Mouse (Mus musculus): ENCODE data around the gene Pde4a.
"Not testable (repeated sequence)": the region's sequence is repeated elsewhere in the genome, so short reads cannot be mapped to it uniquely, and the experiment has no call there.

Pde4a gene

DNA sequence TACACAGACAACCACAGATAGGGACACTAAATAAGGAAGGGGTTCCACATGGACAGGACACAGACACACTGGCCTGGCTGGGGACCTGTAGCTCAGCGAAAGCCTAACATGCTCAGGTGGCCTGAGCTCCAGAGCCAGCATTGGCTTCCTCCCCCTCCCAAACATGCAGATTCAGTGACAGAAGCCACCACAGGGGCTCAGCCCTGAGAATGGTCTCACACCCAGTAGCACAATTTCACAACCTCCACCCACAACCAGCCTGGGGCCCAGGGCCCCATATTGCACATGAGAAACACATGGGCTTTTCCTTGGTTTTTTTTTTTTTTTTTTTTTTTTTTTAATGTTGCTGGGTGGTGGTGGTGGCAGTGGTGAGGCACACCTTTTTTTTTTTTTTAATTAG lies 80.8 kb downstream of the Pde4a start:
- DNase-seq, result no peak

DNA sequence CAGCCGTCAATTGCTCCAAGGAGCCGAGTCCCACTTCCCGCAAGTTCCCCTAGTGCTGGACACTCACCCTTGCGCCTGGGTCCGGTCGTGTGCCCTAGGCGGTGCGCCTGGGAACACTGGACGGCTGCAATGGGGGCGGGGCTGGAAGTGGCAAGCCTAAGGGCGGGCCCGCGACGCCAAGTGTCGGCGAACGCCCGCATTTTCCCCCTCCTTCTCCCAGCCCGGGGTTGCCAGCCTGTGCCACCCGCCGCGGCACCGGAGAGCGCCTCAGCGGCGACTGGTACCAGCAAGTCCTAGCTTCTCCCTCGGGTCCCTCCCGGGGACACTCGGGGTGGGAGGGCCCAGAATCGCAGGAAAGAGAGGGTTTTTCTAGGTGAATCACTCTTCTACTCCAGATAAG lies 82.8 kb downstream of the Pde4a start, which contains the start of gene S1pr5:
TSS of gene S1pr5 (minus strand) at position 118 of the 400 bp plus-strand sequence.
- no peak for DNase-seq

DNA sequence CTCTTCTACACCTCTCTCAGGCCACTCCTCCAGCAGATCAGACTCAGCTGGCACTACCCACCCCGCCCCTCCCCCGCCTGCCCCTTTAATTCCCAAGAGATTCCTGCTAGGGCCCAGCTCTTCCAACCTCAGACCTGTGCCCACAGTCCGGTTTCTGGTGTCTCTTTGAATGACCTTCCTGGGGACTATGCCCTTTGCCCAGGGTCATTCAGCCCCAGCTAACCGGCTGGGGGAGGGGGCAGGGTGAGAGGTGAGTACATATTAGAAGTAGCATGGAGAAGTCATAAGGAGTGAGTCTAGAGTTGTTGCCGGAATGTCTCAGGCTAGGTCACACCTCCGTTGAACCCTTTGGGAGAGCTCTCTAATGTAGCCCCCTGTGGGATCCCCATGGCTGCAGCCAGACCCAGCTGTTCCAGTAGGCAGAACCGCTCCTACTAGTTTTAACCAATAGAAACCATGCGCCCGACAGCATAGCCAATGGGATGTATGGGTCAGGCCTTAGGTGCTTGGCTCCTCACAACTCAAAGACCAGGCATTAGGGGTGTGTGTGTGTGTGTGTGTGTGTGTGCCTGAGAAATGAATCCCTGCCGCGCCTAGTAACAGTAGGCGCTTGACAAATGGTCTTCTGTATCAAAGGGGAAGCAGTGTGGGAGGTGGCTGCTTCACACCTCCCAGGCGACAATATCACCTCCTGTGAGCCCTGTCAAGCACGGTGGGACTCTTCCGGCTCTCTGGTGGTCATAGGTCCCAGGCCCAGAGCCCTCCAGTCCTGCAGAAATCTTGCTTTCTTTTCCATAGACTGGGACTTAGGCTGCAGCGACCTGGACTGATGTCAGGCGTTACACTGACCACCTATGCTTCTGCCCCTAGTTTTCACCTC lies 84.4 kb downstream of the Pde4a start:
- peak; percentile 87 for DNase-seq

DNA sequence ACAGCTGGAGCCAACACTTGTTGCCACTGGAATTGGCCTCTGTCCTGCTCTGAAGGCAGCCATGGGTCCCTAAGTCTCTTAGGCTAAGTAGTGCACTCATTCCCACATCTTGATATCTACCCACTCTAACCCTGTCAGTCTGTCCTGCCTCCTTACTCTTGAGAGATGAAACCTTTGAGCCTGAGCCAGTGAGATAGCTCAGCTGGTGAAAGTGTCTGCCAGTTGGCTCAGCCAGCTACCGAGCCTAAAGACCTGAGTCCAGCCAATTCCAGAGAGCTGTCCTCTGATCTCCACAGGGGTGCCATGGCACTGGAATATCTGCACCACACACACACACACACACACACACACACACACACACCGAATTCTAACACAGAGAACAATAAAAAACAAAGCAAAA lies 85.0 kb downstream of the Pde4a start:
- DNase-seq, result peak; percentile 92

DNA sequence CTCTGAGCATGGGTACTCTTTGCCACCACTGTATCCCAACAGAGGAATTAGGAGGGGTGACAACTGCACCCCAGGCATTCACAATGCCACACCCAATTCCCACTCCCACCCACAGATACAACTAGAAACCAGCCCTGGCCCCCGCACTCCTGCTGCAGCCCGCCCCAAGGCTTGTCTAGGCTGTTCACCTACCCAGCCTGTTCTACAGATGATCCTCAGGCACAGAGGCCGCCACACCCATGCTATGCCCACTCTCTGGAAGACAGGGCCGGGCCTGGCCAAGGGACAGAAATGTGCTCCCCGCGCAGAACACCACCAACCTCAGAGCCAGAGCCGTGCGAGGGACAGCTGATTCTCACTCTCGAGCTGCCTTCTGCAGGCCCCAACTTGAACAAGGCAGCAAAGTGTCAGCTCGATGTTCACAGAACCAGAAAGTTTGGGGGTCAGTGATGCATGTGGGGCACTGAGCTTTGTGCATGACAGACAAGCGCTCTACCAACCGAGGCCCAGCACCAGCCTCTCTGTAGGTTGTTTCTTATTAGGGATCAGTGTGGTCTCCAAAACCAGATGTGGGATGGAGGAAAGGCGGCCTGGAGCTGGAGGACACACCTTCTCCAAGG lies 85.7 kb downstream of the Pde4a start:
- no peak for DNase-seq

DNA sequence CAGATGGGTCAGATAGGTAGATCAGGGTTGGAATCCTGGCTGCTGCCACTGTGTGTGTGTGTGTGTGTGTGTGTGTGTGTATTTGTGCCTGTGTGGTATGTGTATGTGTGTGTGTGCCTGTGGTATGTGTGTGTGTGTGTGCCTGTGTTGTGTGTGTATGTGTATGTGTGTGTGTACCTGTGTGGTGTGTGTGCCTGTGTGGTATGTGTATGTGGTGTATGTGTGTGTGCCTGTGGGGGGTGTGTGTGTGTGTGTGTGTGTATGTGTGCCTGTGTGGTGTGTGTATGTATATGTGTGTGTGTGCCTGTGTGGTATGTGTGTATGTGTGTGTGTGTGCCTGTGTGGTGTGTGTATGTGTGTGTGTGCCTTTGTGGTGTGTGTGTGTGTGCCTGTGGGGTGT lies 89.2 kb downstream of the Pde4a start:
- no peak for DNase-seq

DNA sequence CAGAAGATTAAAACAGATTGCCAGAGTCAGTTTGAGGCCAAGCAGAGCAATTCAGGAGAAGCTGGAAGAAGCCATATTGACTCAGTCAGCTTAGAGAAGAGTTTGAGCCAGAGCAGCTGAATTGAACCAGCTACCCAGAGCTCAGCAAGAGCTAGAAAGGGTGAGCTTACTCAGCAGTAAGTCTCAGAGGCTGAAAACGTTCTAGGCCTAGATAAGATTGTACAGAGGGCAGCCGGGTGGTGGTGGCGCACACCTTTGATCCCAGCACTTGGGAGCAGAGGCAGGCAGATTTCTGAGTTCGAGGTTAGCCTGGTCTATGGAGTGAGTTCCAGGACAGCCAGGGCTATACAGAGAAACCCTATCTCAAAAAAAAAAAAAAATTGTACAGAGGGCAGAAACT lies 90.8 kb downstream of the Pde4a start:
- DNase-seq, result not testable (repeated sequence)

DNA sequence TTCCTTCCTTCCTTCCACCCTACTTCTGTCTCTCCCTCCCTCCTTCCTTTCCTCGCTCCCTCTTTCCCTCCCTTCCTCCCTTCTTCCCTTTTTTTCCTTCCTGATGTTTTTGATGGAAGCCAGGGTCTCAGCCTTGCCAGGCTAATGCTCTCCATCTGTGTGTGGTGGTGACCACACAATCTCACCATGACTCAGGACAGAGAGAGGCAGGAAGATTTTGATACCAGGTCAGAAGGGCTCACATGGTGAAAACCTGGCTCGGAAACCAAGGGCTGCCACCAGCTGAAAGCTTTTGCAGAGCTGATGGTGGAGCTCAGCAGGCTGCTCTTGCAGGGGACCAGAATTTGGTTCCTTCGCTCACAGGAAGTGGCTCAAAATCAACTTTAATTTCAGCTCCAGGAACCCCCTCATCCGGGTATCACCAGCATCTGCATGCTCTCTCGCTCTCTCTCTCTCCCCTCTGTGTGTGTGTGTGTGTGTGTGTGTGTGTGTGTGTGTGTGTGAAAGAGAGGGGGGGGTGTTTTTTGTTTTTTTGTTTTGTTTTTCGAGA lies 95.1 kb downstream of the Pde4a start:
- no peak for DNase-seq

DNA sequence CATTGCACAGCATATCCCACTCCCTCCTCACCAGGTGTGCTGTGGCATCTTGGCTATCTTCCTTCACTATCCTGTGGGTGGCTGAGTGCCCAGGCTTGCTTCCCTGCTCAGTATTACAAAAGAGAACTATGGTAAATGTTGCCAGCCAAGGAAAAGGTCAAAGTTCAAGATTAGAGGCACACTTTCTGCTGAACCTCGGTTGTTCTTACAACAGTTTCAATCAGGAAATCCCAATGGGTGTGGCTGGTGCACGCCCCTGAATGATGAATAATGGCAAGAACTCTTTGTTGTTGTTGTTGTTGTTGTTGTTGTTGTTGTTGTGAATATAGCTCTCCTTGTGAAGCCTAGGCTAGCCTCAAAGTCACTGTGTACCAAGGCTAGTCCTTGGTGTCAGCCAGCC lies 96.3 kb downstream of the Pde4a start:
- no peak for DNase-seq
